Mouse (Mus musculus) telencephalon, adult 2 months (tissue): ENCODE measurements around the gene Haao.

Experiments used
- DNase-seq: peaks from one replicate; pipeline ENCODE4 v3.0.0-alpha.2; 2011; ENCODE audit warnings: low read depth, low spot score

Haao gene

DNA sequence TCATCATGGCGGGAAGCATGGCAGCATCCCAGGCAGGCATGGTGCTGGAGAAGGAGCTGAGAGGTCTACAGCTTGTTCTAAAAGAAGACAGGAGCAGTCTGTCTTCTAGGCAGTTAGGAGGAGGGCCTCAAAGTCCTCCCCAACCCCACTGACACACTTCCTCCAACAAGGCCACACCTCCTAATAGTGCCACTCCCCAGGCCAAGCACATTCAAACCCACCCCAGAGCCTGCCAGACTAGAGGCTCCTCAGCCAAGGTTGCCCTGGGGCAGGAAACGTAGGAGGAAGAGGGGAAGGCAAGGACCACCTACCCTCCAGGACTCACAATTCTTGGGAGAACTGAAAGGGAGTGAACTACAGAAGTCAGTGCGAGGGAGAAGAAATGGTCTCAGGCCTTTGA, at the start of gene Haao:
Gene Haao, minus strand, starts transcription at position 149 of the 400 bp plus-strand sequence.
- DNase-seq = no peak

DNA sequence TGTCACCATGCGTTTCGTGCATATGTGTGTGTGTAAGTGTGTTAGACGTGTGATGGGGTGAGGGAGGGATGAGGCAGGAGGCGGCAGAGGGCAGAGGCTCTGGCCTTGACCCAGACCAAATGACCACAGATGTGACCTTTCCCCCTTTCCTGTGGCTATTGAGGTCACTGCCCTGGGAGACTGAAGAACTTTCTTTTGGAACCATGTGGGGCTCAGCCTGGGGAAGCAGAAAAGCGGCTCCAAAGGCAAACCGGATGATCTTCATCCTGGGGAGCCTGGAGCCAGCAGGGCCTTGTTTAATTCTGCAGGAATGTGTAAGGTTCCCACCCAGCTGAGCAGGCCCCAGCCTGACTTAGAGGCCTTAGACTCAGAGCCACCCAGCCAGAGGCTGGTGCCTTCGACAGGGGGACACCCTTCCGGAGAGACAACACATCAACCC, 49.6 kb upstream of the Haao start:
- no peak for DNase-seq

DNA sequence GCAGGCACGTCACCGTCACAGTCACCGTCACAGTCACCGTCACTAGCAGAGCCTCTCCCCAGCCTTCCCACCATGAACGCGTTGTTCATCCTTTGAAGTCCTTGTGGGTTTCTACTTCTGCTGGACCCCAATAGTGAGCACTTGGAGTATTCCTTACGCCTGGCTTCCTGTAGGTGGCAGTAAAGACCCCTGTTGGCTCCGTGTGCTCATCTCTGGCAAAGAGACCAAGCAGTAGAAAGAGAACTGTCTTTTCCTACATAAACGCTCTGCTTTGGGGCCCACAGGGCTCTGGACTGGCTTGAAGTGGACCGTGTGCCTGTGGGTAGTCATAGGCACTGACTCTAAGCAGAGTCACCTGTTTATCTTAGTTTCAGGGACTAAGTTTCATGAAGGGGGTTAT, 49.0 kb upstream of the Haao start:
- DNase-seq = no peak

DNA sequence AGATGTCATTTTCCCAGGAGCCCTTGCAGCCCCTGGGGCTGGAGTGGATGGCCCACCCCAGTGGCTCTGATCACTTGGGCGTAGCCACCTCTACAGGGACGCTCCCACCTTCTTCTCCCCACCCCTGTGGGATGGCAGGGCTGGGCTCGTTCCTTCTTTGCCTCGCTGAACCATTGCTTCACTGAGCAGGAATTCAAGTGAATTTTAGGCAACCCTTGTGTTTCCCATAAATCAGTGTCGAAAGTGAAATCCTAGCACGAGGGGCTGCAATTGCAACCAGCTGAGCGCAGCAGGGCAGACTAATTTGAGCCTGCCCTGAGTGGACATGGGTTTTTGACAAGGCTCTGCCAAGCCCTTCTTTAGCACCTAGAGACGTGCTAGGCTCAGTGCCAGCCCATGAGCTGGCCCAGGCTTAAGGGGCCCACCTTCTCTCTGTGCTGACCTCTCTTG, 47.6 kb upstream of the Haao start:
- DNase-seq = no peak

DNA sequence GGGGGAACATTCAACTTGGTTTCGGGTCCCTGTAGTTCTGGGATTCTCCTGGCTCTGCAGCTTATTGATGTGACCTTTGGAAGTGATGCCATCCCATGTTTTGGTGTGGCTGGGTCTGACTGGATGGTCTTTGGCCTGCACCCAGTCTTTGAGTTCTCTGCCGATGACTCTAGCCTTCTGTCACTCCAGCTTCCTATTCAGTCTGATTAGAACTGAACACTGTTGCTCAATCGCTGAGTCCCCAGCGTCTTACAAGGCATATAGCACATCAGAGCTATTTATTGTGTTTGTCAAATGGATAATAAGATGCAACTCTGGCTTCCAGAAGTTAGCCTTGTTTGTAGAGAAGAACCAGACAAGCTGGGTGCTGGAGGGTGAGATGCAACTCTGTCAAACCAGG, 45.4 kb upstream of the Haao start:
- DNase-seq = no peak

DNA sequence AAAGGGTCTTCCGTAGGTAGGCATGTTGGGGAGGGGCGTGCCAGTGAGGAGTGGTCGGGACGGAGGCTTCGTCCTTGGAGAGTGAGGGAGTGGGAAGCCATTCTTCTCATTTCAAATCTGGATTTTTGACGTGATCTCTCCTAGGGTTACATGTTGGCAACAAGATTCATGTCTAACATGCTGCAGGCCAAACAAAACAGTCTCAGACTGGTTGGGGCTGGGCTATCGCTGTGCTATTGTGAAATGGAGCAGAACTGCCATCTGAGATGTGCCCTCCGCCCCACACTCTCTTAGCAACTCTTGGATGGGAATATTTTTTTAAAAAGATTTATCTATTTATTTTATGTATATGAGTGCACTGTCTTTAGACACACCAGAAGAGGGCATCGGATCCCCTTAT, 44.1 kb upstream of the Haao start:
- no peak for DNase-seq

DNA sequence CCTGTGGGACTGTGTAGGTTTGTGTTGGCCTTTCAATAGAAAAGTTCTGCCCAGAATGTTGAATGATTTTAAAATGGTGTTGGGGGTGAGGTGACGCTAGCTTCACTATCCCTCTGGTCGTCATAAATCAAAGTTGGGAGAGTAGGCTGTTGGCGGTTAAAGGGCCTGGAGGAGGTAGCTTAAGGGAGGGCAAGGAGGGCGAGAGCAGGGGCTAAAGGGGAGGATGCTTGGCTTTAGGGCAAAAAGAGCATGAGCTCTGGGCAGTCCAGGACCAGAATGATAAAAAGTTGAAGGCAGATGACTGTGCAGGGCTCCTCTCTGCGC, 42.6 kb upstream of the Haao start:
- no peak for DNase-seq

DNA sequence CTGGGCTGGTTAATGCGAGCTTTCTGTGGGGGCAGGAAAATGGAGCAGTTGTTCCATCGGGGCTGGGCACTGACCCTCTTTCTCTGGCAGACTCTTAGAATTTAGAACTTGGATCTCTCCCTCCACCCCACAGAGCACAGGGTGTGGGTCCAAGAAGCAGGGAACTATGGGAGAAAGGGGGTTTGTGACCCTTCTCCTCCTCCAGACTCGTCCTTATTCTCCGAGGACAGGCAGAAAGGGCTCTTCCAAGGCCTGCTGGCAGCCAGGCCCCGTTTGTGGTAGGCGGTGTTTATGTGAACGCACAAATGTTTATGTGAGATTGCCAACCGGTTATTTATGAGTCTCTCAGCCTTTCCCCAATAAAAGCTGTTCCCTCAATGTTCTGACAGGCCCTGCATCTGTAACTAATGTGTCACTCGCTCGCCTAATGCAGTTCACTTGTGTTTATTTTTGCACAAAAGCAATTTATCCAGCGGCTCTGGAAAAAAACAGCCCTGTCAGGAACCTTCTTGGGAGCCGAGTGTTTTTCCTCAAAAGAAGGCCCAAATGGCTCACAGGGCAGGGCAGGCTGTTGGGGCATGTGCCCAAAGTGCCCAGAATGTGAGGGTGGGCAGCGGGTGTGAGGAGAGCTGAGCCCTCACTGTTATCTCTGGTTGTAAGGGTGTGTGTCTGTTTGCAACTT, 42.1 kb upstream of the Haao start:
- DNase-seq = peak; percentile 47

DNA sequence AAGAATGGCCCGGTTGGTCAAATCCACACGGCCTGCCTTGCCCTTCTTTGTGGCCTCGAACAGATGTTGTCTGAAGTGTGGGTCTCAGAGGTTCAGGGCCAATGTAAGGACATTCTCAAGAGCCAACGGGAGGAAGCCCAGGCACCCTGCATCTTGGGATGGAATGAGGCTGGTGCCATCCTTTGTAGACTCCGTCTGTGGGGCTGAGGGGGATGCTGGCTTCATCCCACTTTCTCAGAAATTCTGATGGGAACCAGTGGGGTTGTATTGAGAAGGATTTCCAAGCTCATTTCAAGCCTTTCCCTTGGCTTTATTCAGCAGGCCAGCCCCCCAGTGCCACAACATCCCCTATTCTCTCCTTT, 41.5 kb upstream of the Haao start:
- no peak for DNase-seq

DNA sequence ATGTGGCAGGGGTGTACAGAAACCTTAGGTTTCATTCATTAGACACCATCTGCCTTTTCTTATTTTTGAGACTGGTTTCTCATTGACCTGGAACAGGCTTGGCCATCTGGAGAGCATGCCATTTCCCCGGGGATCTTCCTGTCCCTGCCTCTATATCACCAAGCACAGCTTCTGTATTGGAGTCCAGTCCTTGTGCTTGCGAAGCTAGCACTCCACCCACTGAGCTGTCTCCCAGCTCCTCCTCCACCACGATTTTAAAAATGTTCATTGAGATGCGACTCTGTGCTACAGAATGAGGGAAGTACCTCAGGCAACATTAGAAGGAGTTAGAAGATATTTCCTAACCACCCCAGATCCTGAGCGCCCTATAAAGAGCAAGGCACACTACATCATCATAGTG, 39.5 kb upstream of the Haao start:
- DNase-seq = no peak

DNA sequence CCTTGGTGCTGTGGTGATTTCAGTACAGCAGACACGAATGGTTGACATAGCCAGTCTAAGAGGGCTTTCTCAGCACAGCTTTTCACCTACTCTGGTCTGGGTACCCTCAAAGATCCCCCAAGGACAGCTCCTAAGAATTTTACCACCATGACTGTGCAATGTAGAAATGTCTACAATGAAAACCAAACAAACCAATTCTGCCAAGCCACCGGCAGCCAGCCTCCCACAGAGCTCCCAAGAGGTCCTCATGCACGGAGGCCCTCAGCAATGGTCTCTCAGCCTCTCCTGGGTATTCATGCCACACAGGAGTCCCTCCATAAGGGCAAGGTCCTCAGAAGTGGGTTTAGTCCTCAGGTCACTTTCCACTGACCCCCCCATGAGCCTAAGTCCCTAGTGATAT, 38.6 kb upstream of the Haao start:
- no peak for DNase-seq

DNA sequence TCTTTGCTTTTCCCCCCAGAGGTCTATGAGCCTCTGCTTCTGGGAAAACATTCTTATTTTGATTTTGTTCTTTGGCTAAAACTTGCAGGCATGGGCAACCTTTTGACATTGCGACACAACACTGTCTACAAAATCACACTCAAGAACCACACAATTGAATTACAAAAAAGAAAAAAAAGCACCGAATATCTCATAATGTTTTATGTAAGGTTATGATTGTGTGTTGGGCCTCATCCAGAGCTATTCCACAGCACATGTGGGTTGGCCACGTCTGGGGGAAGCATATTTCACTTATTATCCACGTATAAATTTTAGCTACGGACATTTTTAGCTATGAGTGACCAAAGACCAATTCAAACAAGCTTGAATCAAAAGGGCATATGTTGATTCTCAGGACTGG, 38.0 kb upstream of the Haao start:
- DNase-seq = no peak

DNA sequence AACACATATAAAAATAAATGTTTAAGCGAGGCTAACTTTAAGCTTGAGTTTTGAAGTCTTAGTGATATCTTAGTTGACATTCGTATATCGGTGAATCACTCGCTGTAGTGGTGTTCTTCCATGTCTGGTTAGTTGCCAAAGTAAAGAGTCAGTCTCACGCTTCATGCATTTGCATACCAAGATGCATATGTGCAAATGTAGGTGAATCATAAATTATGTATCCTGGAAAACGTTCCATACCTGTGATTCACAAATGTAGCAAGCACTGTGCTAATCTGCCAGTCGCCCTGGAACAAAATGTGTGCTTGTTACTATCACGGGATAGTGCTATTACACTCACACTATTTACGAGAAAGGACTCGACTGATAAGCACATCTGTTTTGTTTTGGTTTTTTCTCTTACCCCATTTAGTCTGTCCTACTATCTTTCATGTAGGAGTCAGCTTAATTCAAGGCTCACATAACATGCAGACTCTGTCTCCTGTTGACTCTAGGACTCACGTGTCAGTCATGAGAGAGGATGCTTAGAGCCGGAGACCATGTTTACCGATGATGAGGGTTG, 37.3 kb upstream of the Haao start:
- DNase-seq = no peak

DNA sequence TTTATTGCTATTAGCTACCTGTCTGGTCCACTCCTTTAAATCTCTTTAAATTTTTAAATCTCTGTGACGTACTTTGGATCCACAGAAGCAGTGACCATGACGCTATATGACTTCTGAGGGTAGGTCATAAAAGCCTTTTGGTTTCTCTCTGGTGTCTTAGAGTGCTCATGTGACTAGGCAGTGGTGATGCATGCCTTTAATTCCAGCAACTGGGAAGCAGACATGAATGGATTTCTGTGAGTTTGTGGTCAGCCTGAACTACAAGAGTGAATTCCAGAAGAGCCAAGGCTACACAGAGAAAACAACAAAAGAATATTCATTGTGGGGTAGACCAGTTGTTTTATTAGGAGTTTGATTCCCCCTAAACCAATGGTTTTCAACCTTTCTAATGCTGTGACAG, 35.0 kb upstream of the Haao start:
- DNase-seq = no peak

DNA sequence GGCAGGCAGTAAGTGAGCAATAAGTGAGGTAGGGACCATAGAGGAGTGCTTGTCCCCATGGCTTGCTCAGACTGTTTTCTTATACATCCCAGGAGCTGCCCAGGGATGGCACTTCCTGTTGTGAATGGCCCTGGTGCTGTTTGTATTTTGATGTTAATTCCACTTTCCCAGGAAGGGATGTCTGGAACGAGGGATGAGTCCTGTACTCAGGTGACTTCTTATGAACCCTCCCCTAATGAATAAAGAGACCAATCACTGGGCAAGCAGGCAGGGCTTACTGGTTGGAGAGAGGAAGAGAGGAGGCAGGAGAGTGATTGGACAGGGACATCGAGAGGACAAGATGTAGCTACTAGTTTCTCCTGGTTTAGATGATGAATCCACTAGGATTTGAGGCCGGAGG, 33.3 kb upstream of the Haao start:
- DNase-seq = no peak

DNA sequence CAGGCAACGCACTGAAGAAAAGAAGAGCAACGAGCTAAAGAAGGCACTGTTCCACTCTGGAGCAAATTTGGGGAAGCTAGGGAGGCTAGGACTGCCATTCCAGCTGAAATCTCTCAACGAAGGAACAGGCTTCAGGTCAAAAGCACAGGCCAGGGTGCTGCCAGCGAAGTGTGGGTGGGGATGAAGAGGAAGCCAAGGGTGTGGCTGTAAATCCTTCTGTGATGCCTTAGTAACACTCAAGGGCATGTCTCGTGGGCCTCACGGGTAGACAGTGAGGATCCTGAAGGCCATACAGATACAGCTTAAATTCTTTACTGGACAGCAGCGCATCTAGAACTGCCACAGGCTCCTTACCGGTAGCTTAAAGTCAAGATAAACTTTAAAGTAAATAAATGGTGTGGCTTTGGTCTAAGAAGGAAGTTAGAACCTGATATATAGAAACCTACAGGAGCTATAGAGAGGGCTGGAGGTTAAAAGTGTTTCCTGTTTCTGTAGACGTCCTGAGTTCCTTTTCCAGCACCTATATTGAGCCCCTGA, 32.5 kb upstream of the Haao start:
- no peak for DNase-seq

DNA sequence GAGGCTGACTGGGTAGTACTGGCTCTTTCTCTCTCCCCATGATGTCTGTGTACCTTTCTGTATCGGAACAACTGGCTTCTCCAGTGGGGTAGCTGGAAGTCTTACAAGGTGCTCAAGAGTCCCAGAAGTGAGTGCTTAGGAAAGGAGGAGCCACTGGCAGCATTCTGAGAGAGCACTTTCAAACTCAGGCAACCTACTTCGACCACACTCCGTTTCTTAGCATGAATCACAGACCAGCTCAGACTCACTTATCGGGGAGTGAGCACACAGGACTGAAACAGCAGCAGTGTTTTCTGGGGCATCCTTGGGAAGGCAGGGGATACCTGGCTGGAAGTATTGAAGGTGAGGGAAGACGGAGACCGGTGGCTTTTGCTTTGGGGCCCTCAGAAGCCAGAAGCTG, 31.9 kb upstream of the Haao start:
- no peak for DNase-seq

DNA sequence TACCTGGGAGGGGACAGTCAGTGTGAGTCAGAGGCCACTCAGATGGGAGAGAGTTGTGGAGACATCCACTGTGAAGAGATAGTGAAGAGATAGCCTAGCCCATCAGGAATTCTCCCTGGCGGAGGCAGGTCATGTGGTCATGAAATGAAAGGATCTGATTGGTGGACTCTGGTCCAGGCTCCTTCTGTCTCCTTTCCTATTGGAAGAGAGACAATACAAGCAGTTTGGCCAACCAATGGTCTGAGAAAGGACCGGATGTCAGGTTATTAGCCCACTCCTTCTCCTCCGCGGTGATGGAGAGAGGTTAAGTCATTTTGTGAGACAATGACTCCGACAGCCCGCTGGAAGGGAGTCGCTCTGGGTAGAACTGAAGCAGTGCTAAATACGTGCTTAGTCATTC, 26.8 kb upstream of the Haao start:
- DNase-seq = no peak

DNA sequence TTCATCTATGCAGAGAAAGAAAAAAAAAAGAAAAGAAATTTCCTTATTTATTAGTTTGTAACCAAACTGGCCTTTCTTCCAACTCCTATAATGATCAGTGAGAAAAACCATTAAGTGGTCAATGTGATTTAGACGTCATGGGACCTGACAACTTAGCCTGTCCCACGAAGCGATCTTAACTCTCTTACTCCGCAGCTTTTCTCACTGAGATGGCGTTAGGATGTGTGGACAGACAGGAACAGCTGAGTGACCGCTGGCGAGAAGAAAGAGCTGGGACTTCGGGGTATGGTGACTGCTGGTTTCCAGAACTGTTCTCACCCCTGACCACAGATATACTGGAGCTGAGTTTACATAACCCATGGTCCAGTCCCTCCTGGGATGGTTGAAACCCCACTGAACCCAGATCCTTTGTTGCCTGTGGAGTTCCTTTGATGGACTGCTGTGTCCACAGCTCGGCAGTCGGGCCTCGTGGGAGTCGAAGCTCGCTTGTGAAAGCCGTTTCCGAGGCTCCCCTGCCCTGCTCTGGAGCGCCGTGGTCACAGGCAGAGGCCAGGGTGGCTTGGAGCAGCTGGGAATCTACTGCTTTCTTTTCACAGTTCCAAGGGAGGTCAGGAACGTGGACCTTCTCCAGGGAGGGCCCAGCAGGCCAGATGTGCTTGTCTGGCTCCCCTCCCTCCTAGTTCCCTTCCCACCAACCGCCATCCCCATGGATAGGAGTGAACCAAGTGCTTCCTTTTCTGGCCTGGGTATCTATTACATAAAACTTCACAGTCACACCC, 25.8 kb upstream of the Haao start:
- DNase-seq = no peak

DNA sequence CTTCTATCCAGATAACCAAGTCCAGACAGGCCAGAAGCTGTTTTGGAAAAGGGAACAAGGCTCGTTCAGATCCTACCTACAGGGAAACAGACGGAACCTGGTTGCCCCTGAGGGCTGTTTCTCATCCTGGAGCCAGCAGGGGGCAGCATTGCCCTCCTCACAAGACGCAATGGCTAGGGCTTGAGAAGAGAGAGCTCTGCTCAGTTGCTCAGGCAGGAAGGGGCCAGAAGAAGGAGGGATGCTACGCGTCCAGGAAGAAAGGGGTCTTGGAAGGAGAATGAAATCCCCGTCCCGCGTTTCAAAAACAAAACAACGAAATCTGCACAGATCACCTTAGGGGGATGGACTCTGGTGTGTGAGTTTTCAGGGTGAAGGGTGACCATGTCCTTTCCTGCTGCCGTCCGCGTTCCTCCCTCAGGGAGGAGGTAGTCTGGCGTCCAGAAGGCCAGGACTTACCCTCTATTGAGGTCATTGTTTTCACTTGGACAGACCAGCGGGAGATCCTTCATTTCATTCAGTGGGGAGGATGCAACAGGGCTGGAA, 25.1 kb upstream of the Haao start:
- DNase-seq = peak; percentile 66

DNA sequence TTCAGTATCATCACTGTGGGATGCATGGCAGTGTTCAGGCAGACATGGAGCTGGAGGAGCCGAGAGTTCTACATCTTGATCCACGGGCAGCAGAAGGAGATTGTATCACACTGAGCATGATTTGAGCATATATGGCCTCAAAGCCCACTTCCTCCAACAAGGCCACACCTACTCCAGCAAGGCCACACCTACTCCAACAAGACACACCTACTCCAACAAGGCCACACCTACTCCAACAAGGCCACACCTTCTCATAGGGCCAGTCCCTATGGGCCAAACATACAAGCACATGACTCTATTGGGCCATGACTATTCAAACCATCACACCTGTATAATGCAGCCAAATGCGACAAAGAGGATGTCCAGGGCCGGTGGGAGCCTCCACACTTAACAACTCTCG, 23.6 kb upstream of the Haao start:
- no peak for DNase-seq

DNA sequence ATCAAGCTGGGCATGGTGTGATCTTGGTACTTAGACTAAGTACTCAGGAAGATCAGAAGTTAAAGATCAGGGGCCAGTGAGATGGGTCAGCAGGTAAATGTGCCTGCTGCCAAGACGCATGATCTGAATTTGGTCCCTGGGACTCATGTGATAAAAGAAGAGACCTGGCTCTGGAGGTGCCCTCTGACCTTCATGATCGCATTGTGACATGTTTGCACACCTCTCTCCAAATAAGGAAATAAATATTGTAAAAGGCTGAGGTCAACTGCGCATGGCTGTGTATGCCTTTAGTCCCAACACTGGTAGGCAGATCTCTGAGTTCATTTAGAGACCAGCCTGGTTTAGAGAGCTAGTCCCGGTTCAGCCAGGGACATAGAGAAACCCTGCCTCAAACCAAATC, 22.6 kb upstream of the Haao start:
- no peak for DNase-seq

DNA sequence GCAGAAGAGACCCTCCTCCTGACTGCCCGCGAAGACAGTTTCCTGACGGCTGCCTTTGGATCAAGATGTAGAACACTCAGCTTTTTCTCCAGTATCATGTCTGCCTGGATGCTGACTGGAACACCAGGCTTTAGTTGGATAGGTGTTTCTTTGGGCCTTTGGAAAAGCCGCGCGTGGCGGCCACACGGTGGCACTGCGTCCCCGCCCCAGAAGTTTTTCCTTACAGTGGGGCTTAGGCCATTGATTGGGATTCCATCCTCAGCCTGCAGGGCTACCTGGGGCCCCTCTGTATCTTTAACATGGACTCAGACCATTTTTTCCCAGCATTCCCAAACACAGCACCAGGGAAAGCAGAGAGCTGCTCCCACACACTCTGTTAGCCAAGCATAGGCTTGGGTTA, 18.8 kb upstream of the Haao start:
- no peak for DNase-seq
